Mouse (Mus musculus) cerebellum, adult (tissue): ENCODE data around the gene Sorcs3.

ENCODE experiments used
- ATAC-seq: cut with Nextera tagmentation; 2 replicates; pipeline ENCODE4 v1.9.2; 2017; ENCODE audit warnings: mild to moderate bottlenecking, moderate library complexity, mixed read lengths; ENCODE audit not compliant: insufficient number of reproducible peaks, low FRiP score, low TSS enrichment

Gene Sorcs3

GRCm38 (mm10) chr19:48282250-48282649 lies 76.4 kb downstream of the Sorcs3 start:
- no peak for ATAC-seq

GRCm38 (mm10) chr19:48283217-48283616 lies 77.4 kb downstream of the Sorcs3 start:
- ATAC-seq, result no peak

DNA sequence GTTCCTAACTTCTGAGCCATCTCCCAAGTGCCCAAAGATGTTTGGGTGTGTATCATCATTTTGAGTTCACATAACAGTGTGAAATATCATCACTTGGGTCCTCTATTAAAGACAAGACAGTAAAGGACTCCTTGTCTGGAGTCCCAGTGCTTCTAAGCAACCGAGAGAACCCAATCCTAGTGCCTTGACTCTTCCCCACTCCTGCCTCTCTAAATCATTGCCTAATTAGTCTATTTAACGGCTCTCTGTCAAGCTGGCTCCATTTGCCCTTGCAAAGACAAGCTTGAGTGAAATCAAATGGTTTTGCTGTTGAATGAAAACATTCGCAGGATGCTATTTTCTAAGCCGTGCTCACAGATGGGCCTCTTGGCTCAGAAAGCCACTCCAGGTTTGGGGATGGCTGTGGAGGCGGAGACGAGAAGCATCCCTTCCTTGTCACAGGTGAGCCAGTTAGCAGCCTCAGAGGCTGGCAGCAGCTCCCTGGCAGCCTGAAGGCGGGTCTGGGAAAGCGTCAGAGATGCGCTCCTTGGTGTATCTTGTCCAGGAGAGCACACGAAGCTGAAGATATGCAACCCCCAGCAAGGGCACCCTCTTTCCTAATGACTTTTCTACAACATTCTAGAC lies 79.9 kb downstream of the Sorcs3 start:
- no peak for ATAC-seq

DNA sequence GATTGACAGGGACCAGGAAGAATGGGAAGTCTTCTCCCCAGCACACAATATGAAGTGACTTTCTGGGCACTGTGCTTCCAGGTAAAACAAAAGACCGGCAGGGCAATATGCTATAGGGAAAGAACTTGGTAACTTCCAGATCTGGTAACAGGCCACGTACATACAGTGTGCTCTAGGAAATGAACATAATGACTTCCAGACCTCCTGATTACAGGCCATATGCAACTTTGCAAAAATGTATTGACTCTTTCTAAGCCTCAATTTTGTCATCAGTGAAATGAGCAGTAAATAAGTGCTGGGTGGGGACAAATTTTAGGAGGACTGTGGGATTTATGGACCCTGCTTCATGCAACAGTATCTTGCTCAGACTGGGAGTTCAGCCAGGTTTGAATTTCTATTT lies 88.4 kb downstream of the Sorcs3 start:
- no peak for ATAC-seq

GRCm38 (mm10) chr19:48298384-48298783 lies 92.6 kb downstream of the Sorcs3 start:
- ATAC-seq, result no peak

DNA sequence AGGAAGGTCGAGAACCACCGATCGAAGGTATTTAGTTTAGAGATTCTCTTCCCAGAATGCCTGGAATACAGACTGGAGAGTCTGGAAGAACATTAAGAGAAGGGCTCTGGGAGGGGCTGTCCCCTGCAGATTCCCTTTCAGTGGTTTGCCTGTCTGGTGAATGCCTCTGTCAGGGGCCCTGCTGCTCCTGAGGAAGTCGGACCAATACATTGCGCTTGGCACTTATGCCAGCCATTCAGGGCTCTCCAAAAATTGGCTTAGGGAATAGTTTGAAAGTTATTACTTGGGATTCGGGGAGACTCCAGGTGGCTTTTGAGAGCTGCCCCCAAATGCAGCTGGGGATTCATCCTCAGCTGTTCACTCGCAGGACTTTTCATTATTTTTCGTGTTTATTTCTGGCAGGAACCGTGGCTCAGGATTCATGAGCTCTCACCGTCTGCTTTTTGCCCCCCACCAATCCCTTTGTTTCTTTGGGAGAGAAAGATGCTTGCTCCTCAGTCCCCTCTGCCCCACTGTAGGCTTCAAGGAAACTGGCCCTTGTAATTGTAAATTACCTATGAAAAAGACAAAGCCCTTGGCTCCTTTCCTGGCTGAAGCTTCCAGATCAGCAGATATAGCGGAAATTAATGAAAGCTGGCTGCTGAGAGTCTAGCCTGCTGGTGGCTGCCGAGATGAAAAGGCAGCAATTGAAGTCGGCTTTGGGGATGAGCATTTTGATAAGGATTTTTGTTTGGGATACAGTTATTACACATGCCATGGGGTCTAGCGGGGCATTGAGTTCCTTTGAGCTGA lies 94.8 kb downstream of the Sorcs3 start:
- no peak for ATAC-seq

- ATAC-seq, result no peak
Observed at GRCm38 (mm10) chr19:48301300-48301699, 95.5 kb downstream of the Sorcs3 start.

- no peak for ATAC-seq
Observed at GRCm38 (mm10) chr19:48308341-48308740, 102.5 kb downstream of the Sorcs3 start.

DNA sequence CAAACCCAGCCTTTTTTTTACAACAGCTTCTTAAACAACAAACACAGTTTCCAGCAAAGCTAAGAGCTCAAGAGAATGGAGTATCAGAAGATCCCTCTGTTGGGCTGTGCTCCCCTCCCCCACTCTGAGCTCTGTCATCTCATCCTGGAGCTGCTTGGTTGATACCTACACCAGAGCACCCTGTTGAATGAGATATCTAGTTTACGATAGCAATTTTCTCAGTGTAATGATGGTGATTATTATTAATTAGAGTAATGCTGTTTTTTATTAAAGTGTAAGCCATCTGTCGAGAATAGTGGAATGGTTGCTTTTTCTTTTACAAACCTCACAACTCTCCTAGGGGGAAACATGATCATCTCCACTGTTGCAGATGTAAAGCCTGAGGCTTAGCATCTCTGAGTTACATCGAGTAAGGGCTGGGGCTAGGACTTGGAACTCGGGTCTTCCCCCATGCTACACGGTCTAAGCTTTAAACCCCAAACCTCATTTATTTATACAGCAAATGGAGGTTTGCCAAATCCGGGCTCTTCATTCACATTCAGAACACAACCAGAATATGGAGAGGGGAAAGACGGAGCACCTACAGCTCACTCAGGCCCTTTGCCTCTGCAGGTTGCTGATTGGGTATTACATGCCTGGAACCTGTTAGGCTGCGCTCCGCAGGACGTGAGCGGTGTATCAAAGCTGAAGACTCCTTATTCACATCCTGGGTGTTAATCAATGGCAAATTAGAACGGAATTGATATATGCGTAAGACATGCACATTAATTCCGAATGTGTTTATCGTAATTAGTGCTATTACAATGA lies 103.9 kb downstream of the Sorcs3 start:
- no peak for ATAC-seq

DNA sequence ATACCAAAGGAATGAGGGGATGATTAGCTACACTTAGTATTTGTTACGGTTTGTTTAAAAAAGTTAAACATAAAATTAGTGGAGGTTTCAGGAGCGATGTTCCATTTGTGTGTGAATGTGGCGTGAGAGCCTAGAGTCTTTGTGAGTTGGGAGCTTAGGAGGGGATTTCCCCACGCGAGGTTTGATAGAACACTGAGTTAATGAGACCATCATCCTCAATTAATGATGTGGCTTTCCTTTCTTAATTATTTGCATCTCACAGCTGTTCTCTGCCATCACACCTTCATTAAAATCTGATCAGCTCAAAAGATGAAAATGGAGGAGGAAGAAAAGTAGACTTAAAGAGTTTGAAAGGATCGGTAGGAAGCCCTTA lies 104.5 kb downstream of the Sorcs3 start:
- no peak for ATAC-seq

- ATAC-seq, result no peak
Observed at GRCm38 (mm10) chr19:48313776-48314175, 108.0 kb downstream of the Sorcs3 start.

DNA sequence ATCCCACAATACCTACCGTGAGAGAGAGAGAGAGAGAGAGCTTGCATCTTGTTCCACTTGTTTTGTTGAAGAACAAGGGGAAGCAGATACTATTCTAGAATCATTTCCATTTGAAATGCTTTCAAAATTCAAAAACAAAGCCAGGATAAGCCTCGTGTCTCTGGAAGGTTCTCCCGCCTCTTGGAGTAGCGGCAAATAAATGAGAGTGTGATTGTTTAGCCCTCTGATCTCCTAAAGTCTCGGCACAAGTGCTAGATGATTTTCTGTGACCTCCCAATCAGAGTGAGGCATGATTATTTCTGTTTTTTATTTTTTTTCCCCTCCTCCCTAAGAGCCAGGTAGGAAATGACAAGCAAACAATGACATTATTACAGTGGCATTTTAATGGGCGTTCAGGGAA lies 121.3 kb downstream of the Sorcs3 start:
- no peak for ATAC-seq

GRCm38 (mm10) chr19:48328171-48328570 lies 122.3 kb downstream of the Sorcs3 start:
- ATAC-seq, result no peak

- ATAC-seq, result no peak
Observed at GRCm38 (mm10) chr19:48331640-48332039, 125.8 kb downstream of the Sorcs3 start.

DNA sequence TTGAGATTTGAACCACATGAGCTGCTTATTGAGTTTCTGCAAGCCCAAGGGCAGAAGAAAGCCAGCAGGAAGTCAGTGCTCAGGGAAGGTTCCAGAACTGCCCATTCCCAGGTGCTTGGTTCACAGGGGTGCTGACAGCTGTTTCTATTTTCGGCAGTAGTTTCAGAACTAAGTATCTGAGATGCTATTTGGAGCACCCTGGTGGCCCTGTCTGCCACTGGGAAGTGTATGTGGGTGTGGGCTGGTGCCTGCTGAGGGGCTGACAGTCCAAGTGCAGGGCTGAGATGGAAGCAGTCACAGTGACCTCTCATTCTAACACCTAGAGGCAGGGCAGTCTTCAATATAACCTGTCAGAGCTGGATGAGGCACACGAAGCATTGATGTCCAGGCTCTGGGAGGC lies 127.3 kb downstream of the Sorcs3 start:
- no peak for ATAC-seq

DNA sequence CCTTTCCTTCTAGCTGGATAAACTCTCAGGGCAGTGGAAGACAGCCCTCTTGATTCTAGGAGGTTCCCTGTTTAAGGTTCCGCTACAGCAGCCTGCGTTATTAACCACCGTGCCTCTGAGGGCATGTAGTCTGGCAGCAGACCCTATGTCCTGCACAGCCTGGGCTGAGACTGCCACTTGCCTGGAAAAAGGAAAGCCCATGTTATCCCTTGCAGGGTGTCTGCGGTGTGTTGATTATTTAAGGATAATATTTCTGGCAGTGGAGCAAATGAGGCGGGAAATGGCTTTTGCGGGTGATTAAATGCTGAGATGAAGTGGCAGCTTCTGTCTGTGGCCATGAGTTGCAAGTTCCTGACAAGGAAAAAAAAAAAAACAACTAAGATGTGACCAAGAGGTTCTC lies 131.6 kb downstream of the Sorcs3 start:
- no peak for ATAC-seq

DNA sequence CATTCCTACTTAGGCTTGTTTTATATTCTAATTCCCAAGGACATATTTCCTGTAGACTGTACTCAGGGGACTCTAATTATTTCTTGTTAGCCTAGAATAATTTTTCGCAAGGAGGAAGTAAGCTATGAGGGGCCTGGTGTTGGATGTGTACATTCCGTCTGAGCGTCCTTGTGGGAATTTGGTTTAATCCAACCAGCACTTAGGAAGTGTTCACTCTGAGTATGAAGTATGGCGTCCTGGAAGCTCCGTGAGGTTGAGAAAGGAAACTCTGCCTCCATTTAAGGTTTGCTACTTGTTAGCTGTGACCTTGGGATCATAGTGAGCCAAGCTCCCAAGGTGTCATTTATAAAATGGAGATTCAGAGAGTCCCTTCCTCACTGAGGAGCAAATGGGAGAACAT lies 132.3 kb downstream of the Sorcs3 start:
- no peak for ATAC-seq

DNA sequence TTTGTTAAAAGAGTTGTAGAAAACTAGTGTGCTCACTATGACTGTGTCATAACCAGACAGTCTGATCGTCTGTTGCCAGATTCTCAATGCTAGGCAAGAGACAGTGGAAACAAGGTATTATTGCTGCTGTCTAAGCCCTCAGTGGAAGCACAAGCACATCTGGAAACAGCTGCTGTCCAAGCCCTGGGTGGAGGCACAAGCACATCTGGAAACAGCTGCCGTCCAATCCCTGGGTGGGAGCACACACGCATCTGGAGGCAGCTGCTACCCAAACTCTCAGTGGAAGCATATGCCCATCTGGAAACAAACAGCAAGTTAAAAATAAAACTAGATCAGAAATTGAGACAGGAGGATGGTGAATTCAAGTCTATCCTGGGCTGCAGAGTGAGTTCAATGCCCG lies 136.9 kb downstream of the Sorcs3 start:
- no peak for ATAC-seq

- ATAC-seq, result no peak
Observed at GRCm38 (mm10) chr19:48343442-48343841, 137.6 kb downstream of the Sorcs3 start.

- ATAC-seq, result no peak
Observed at GRCm38 (mm10) chr19:48347116-48347515, 141.3 kb downstream of the Sorcs3 start.

GRCm38 (mm10) chr19:48356806-48357205 lies 151.0 kb downstream of the Sorcs3 start:
- no peak for ATAC-seq
